Mouse (Mus musculus) kidney, adult 2 months (tissue): ENCODE results near the gene Cd96. TPM values are rescaled to one million over a fixed set of nuclear protein-coding genes. Genes with fewer than 3 reads are reported as not detected.
"Not testable (repeated sequence)": the region's sequence is repeated elsewhere in the genome, so short reads cannot be mapped to it uniquely, and the experiment has no call there.

Experiments used
- DNase-seq: peaks from one replicate; pipeline ENCODE4 v3.0.0; 2021
- H3K27ac ChIP-seq: fragments of 200-500 bp; 2 replicates; pipeline ENCODE4 v1.5.1; 2012; ENCODE audit warnings: low read depth, low read length, control low read depth, inconsistent platforms; ENCODE audit not compliant: insufficient read depth
- H3K27me3 ChIP-seq: fragments of 200-500 bp; replicated peaks from 2 replicates; pipeline ENCODE4 v1.6.1; 2012; ENCODE audit warnings: mild to moderate bottlenecking, moderate library complexity, low read length, inconsistent platforms; ENCODE audit not compliant: control insufficient read depth, insufficient read depth
- H3K36me3 ChIP-seq: fragments of 200-500 bp; 2 replicates; pipeline ENCODE4 v1.6.1; 2012; ENCODE audit warnings: mild to moderate bottlenecking, moderate library complexity, low read length, inconsistent platforms; ENCODE audit not compliant: control insufficient read depth, insufficient read depth
- H3K4me1 ChIP-seq: fragments of 200-500 bp; 2 replicates; pipeline ENCODE4 v1.6.1; 2011; ENCODE audit warnings: low read length; ENCODE audit not compliant: control insufficient read depth, insufficient read depth
- H3K4me3 ChIP-seq: fragments of 200-500 bp; 2 replicates; pipeline ENCODE4 v1.5.1; 2011; ENCODE audit warnings: mild to moderate bottlenecking, low read depth, low read length, control low read depth; ENCODE audit not compliant: insufficient read depth
- CTCF ChIP-seq: fragments of 200-500 bp; conservative IDR thresholded peaks from 2 replicates; pipeline ENCODE4 v1.5.1; 2011; ENCODE audit warnings: low read depth, mild to moderate bottlenecking, control low read depth, low read length, moderate library complexity, mixed read lengths; ENCODE audit not compliant: insufficient read depth, insufficient read length
- POLR2A ChIP-seq: fragments of 200-500 bp; IDR thresholded peaks from one replicate; pipeline ENCODE4 v1.6.1; 2011; ENCODE audit warnings: low read depth, low read length, control low read depth
- WGBS: fragments of 180-500 bp; shearing (Covaris S2); methylation state at CpG from one replicate; pipeline ENCODE4 v1.1.7; 2018; 5-methylcytosine and 5-hydroxymethylcytosine counted together
- polyA plus RNA-seq: library from polyadenylated mRNA; depleted of rRNA; stranded (reverse); fragments of >200 nt; gene quantifications from 2 replicates; pipeline ENCODE4 v1.2.3, GENCODE M21; 2012; rRNA removed

Gene Cd96
- polyA plus RNA-seq, result 0.07 and 0.86 TPM in 2 replicates

DNA sequence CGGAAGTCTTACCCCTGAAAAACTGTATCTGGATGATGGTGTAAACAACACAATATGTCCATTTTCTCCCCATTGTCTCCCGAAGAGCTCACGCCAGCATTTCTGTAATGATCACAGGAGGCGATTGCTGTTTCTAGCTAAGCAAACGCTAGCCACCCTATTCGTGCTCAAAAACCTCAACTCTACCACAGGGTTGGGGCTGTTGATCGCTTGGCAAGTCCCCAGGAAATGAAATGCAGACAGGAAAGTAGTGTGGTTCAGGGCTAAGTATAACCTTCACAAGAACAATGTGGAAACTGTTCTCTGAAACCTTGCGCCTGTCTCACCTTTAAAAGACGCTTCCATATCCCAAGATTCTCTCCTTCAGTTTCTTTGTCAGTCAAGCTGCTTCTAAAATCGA, at the start of gene Cd96:
TSS of gene Cd96 (minus strand) at position 232 of the 400 bp plus-strand sequence.
- TF ChIP-seq POLR2A, result no peak
- TF ChIP-seq CTCF, result no peak
- WGBS, result 74% methylated on average over 10 of the region's 10 CpGs
- Histone ChIP-seq H3K27me3 (no peaks in the 10 kb centered on the region), H3K27ac (no peak within 1 kb of the TSS), H3K36me3 (no peaks in the 10 kb centered on the region), H3K4me1 (no peaks in the 10 kb centered on the region), H3K4me3 (no peak within 1 kb of the TSS)
- no peak for DNase-seq

DNA sequence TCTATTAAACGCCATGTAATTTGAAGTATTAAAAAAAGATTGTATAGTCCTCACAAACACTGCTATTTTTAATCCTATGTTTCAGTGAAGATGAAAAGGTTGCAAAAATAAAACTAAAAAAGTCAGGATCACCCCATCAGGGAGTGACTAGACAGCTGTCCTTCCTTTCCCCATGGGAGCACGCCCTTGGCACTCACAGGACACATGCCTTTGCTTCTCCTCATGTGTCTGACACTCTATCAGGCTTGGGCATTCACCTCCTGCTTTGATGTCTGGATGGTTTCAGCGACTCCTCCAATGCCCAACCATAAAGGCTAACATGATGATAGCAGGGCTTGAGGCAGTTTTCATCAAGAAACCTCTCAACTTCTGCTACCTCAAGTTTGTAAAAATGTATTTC, 46.9 kb upstream of the Cd96 start:
- Histone ChIP-seq H3K27ac (no peak overlapping the region), H3K27me3 (no peaks in the 10 kb centered on the region), H3K4me1 (no peaks in the 10 kb centered on the region), H3K4me3 (no peak overlapping the region), H3K36me3 (no peaks in the 10 kb centered on the region)
- no peak for DNase-seq
- TF ChIP-seq POLR2A (no peak), CTCF (no peak)
- 65% methylated on average over 3 of the region's 3 CpGs for WGBS

DNA sequence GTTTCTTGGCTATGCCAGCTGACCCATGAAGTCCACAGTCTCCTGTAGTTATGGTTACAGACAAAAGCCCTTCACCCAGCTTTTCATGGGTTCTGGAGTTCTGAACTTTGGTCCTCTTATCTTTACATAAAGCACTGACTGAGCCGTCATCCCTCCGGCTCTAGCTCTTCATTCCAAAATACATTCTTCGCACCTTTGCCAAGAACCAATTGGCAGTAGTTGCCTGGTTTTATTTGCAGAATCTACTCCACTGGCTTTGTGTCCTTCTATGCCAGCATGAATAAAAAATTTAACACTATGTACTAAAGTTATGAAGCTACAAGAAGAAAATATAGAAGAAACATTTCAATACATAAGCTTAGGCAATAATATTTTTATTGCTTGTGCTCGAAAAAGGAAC, 45.3 kb upstream of the Cd96 start:
- TF ChIP-seq POLR2A, result no peak
- no peak for TF ChIP-seq CTCF
- Histone ChIP-seq H3K4me3 (no peak overlapping the region), H3K4me1 (no peaks in the 10 kb centered on the region), H3K27me3 (no peaks in the 10 kb centered on the region), H3K36me3 (no peaks in the 10 kb centered on the region), H3K27ac (no peak overlapping the region)
- no peak for DNase-seq
- 80% methylated on average over 4 of the region's 4 CpGs for WGBS

DNA sequence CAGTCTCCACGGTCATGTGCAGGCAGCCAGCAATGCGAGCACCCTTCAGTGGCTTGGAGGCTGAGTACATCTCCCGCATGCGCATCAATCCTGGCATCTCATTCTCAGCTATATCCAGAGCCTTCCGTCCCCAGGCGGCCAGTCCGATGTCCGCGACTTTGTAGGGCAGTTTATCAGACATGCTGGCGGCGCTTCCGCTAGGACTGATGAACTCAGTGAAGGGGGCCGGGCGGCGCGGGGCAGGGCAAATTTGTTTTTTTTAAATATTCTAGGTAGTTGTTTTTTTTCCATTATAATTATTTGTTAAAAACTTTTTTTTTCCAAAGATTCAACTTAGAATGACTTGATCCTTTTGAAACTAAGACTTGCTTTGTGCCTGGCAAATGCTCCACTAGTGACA, 34.8 kb upstream of the Cd96 start, which contains the start of gene Gm4737:
TSS of gene Gm4737 (minus strand) at position 246 of the 400 bp plus-strand sequence.
- not testable (repeated sequence) for DNase-seq, H3K4me1 ChIP-seq, H3K27ac ChIP-seq, H3K27me3 ChIP-seq, H3K36me3 ChIP-seq, H3K4me3 ChIP-seq
- 97% methylated on average over 12 of the region's 16 CpGs for WGBS

- Histone ChIP-seq H3K27me3 (no peaks in the 10 kb centered on the region), H3K4me3 (no peak overlapping the region), H3K27ac (no peak overlapping the region), H3K36me3 (no peaks in the 10 kb centered on the region), H3K4me1 (no peaks in the 10 kb centered on the region)
- TF ChIP-seq CTCF, result no peak
- no peak for TF ChIP-seq POLR2A
- peak; percentile 4 for DNase-seq
Observed at GRCm38 (mm10) chr16:46151141-46151540, 31.1 kb upstream of the Cd96 start.

GRCm38 (mm10) chr16:46148661-46149341, 28.8 kb upstream of the Cd96 start:
- H3K36me3 ChIP-seq, result no peaks in the 10 kb centered on the region
- H3K4me3 ChIP-seq, result no peak overlapping the region
- TF ChIP-seq CTCF (no peak), POLR2A (no peak)
- no peak overlapping the region for H3K27ac ChIP-seq
- no peaks in the 10 kb centered on the region for H3K27me3 ChIP-seq
- no peak for DNase-seq
- 65% methylated on average over 3 of the region's 3 CpGs for WGBS
- no peaks in the 10 kb centered on the region for H3K4me1 ChIP-seq

DNA sequence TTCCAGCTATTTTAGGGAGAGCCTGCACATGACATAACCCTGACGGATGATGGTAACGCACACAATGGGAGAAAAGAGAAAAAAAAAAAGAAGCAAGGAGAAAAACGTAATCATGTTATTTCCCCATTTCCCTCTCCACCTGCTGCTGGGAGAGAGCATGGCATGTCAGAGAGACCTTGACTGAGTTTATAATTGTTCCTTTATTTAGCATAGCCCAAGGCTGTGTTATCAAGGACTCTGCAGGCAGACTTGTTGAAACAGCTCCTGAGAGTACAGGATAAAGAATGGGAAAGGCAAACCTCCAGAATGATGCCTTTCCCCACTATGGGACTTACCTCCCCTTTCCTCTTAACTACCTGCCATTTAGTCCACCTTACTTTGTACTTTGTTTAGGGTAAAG, 26.9 kb upstream of the Cd96 start:
- 71% methylated on average over 3 of the region's 3 CpGs for WGBS
- no peak overlapping the region for H3K4me3 ChIP-seq
- no peaks in the 10 kb centered on the region for H3K4me1 ChIP-seq
- no peaks in the 10 kb centered on the region for H3K36me3 ChIP-seq
- no peaks in the 10 kb centered on the region for H3K27me3 ChIP-seq
- no peak overlapping the region for H3K27ac ChIP-seq
- DNase-seq, result no peak
- TF ChIP-seq POLR2A (no peak), CTCF (no peak)
